Mouse (Mus musculus): Measurements from ENCODE around the gene Pik3ap1. TPM values are rescaled to one million over a fixed set of nuclear protein-coding genes. Genes with fewer than 3 reads are reported as not detected.

Gene Pik3ap1
- polyA plus RNA-seq, 1 experiment from 2014 or later: 1.3 TPM

Other genes starting within 250 kb of the Pik3ap1 start
- not detected in 2 replicates for gene Tll2, start 178.3 kb downstream of the Pik3ap1 start, polyA plus RNA-seq (2014; fragmentation: Nextera tagmentation; extraction: Ambion mirVana)
- 92.1 and 135 TPM in 2 replicates for gene Tm9sf3, start 121.1 kb downstream of the Pik3ap1 start, polyA plus RNA-seq (2014; fragmentation: Nextera tagmentation; extraction: Ambion mirVana)
- 13.1 and 16.3 TPM in 2 replicates for gene Lcor, start 97.5 kb upstream of the Pik3ap1 start, polyA plus RNA-seq (2014; fragmentation: Nextera tagmentation; extraction: Ambion mirVana)
- 3.1 and 3.7 TPM in 2 replicates for gene Gm340, start 197.3 kb upstream of the Pik3ap1 start, polyA plus RNA-seq (2014; fragmentation: Nextera tagmentation; extraction: Ambion mirVana)

Data from heart, embryonic 11.5 days (tissue).